Mouse (Mus musculus): ENCODE data around the gene Ampd2.
A peak's percentile ranks its signal among the peaks of the same experiment; 100 is the strongest.

Gene Ampd2

GRCm38 (mm10) chr3:108094976-108095760 is 8.7 kb upstream of the Ampd2 start:
- no peak for DNase-seq

GRCm38 (mm10) chr3:108094146-108094545 is 7.7 kb upstream of the Ampd2 start:
- no peak for DNase-seq

- DNase-seq = no peak
Observed at GRCm38 (mm10) chr3:108093306-108093705, 6.9 kb upstream of the Ampd2 start.

GRCm38 (mm10) chr3:108092536-108093115 is 6.2 kb upstream of the Ampd2 start, which contains the start of gene Gnat2:
TSS of gene Gnat2 (plus strand) at chr3:108092789.
- DNase-seq = no peak

- DNase-seq = no peak
Observed at GRCm38 (mm10) chr3:108092030-108092429, 5.6 kb upstream of the Ampd2 start.

- DNase-seq = no peak
Observed at GRCm38 (mm10) chr3:108090561-108090960, 4.1 kb upstream of the Ampd2 start.

- no peak for DNase-seq
Observed at GRCm38 (mm10) chr3:108089916-108090315, 3.5 kb upstream of the Ampd2 start.

GRCm38 (mm10) chr3:108088842-108089380 is 2.5 kb upstream of the Ampd2 start:
- no peak for DNase-seq

GRCm38 (mm10) chr3:108087329-108087728 is 878 bp upstream of the Ampd2 start:
- no peak for DNase-seq

- DNase-seq = peak; percentile 93
Observed at GRCm38 (mm10) chr3:108085721-108086469, 556 bp downstream of the Ampd2 start.

- DNase-seq = peak; percentile 96
Observed at GRCm38 (mm10) chr3:108085281-108085720, 1.1 kb downstream of the Ampd2 start.

- DNase-seq = no peak
Observed at GRCm38 (mm10) chr3:108084767-108085270, 1.6 kb downstream of the Ampd2 start.

- DNase-seq = no peak
Observed at GRCm38 (mm10) chr3:108083904-108084407, 2.5 kb downstream of the Ampd2 start.

GRCm38 (mm10) chr3:108083161-108083560 is 3.3 kb downstream of the Ampd2 start:
- DNase-seq = no peak

- DNase-seq = no peak
Observed at GRCm38 (mm10) chr3:108082251-108082875, 4.1 kb downstream of the Ampd2 start.

- no peak for DNase-seq
Observed at GRCm38 (mm10) chr3:108081681-108082080, 4.8 kb downstream of the Ampd2 start.

- peak; percentile 62 for DNase-seq
Observed at GRCm38 (mm10) chr3:108076836-108077235, 9.6 kb downstream of the Ampd2 start.

- DNase-seq = no peak
Observed at GRCm38 (mm10) chr3:108072983-108073569, 13.4 kb downstream of the Ampd2 start.

- DNase-seq = peak; percentile 87
Observed at GRCm38 (mm10) chr3:108070295-108071293, 15.9 kb downstream of the Ampd2 start.

- peak; percentile 70 for DNase-seq
Observed at GRCm38 (mm10) chr3:108069231-108069870, 17.1 kb downstream of the Ampd2 start.
